Mouse (Mus musculus): ENCODE results near the gene Pick1. TPM values are rescaled to one million over a fixed set of nuclear protein-coding genes. Genes with fewer than 3 reads are reported as not detected.

Gene Pick1
- polyA plus RNA-seq (2012; rRNA removed), result 112 and 114 TPM in 2 replicates

GRCm38 (mm10) chr15:79229058-79229821 is at the start of gene Pick1, which contains the start of gene Gm49486:
Gene Pick1 (plus strand): TSS chr15:79229173.
Gene Gm49486 (plus strand): TSS chr15:79229391.

DNA sequence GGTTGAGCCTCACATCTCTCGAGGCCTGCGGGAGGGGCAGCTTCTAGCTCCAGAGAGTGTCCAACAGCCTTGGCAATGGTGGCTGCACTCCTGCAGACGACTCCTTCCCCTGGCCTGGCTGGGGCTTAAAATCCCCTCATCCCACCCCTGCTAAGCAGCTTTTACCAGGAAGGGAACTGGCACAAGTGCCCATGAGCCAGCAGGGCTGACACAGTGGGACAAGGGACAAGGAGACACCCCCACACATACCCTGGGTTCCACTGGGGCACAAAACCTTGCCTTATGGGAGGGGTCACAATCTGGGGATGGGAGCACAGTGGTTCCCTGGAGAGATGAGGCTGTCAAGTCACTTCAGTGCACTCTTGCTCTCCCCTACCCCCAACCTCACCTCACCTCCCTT is 25.7 kb downstream of the Pick1 start, which contains the start of gene Slc16a8:
TSS of gene Slc16a8 (minus strand) at position 101 of the 400 bp plus-strand sequence.

GRCm38 (mm10) chr15:79285399-79285798 is 56.4 kb downstream of the Pick1 start, which contains the start of gene Baiap2l2:
Gene Baiap2l2 (minus strand): TSS chr15:79285537.

Other genes with a start within 250 kb of the Pick1 start
- 142 and 150 TPM in 2 replicates for gene H1f0, start 200.7 kb upstream of the Pick1 start, polyA plus RNA-seq (2012; rRNA removed)
- 0.23 and 0.38 TPM in 2 replicates for gene Galr3, start 187.3 kb upstream of the Pick1 start, polyA plus RNA-seq (2012; rRNA removed)
- gene Ankrd54, start 166.3 kb upstream of the Pick1 start, polyA plus RNA-seq (2012; rRNA removed), result 49.4 and 57.3 TPM in 2 replicates
- gene Eif3l, start 154.0 kb upstream of the Pick1 start, polyA plus RNA-seq (2012; rRNA removed), result 154 and 158 TPM in 2 replicates
- 27.8 and 34.1 TPM in 2 replicates for gene Micall1, start 120.3 kb upstream of the Pick1 start, polyA plus RNA-seq (2012; rRNA removed)
- gene Polr2f, start 88.2 kb upstream of the Pick1 start, polyA plus RNA-seq (2012; rRNA removed), result 200 and 225 TPM in 2 replicates
- 15.0 and 16.4 TPM in 2 replicates for gene 1700088E04Rik, start 87.9 kb upstream of the Pick1 start, polyA plus RNA-seq (2012; rRNA removed)
- gene Sox10, start 63.9 kb upstream of the Pick1 start, polyA plus RNA-seq (2012; rRNA removed), result 15.4 and 21.4 TPM in 2 replicates
- gene Gm49486, start 218 bp downstream of the Pick1 start, polyA plus RNA-seq (2012; rRNA removed), result 1.9 and 2.0 TPM in 2 replicates
- 0.23 and 0.49 TPM in 2 replicates for gene Slc16a8, start 25.6 kb downstream of the Pick1 start, polyA plus RNA-seq (2012; rRNA removed)
- 4.0 and 5.5 TPM in 2 replicates for gene Baiap2l2, start 56.4 kb downstream of the Pick1 start, polyA plus RNA-seq (2012; rRNA removed)
- 75.7 and 84.5 TPM in 2 replicates for gene Pla2g6, start 99.2 kb downstream of the Pick1 start, polyA plus RNA-seq (2012; rRNA removed)
- 3.0 and 3.8 TPM in 2 replicates for gene Maff, start 117.4 kb downstream of the Pick1 start, polyA plus RNA-seq (2012; rRNA removed)
- gene Tmem184b, start 174.4 kb downstream of the Pick1 start, polyA plus RNA-seq (2012; rRNA removed), result 41.0 and 46.1 TPM in 2 replicates
- 296 and 357 TPM in 2 replicates for gene Csnk1e, start 226.4 kb downstream of the Pick1 start, polyA plus RNA-seq (2012; rRNA removed)

Data from central nervous system, embryonic 18 days (tissue).